Mouse (Mus musculus) heart, postnatal 36 days (tissue): ENCODE data around the gene Gcm1. TPM values are rescaled to one million over a fixed set of nuclear protein-coding genes. Genes with fewer than 3 reads are reported as not detected.

Experiments
- DNase-seq, 2 experiments: peaks; one replicate each; pipeline ENCODE4 v3.0.0; 2021 to 2022
- intact Hi-C: fragments of 180-260 bp; cut with DNase I; formaldehyde crosslinking; loops from one replicate; pipeline ENCODE4 v1.15.1; 2025
- total RNA-seq, 2 experiments: library from RNA; stranded (reverse); gene quantifications; 2 replicates each; pipeline ENCODE4 v1.2.3; 2021

Gene Gcm1
- not detected for total RNA-seq

GRCm38 (mm10) chr9:78051677-78052076 is at the start of gene Gcm1:
Gene Gcm1, plus strand, starts transcription at chr9:78051924.
- intact Hi-C loops = no loop called here
- no peak for DNase-seq

DNA sequence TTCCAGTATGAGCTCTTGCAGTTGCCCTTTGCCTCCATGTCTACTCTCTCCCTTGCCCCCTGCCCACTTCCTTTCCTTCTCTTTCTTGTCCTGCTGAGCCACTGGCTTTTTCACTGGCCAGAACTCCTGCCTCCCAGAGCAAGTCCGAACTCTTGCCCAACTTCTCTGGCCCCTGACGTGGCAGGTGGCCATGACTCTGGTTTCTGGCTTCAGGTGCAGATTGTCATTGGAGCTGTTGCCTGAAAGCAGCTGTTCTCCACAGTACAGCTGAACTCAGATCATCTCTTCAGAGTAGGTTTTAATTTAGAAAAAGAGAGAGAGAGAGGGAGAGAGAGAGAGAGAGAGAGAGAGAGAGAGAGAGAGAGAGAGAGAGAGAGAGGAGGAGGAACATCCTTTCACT is 48.4 kb upstream of the Gcm1 start:
- intact Hi-C loops = no loop called here
- no peak for DNase-seq

DNA sequence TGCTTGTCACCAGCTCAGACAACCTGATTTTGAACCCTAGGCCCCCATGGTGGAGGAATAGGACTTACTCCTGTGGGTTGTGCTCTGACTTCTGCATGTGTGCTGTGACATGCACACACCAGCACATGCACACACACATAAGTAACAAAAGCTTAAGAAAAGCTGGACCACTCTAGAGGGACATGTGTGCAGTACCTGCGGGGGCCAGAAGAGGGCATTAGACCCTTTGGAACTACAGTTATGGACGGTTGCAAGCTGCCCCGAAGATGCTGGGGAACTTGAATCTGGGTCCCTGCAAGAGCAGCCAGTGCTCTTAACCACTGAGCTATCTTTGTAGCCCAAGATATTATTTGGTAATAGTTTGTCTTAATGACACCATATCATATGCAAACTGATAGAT is 46.2 kb upstream of the Gcm1 start:
- intact Hi-C loops = no loop called here
- peak in 1 of 2 experiments; percentile 39 for DNase-seq

- intact Hi-C loops = loop anchor here (1.0 to 2.0 kb wide), 4 partner anchors 18 to 204 kb away; no protein-coding TSS in a partner anchor
- peak; percentile 87 to 90 for DNase-seq
Observed at GRCm38 (mm10) chr9:78006209-78007001, 45.3 kb upstream of the Gcm1 start.

DNA sequence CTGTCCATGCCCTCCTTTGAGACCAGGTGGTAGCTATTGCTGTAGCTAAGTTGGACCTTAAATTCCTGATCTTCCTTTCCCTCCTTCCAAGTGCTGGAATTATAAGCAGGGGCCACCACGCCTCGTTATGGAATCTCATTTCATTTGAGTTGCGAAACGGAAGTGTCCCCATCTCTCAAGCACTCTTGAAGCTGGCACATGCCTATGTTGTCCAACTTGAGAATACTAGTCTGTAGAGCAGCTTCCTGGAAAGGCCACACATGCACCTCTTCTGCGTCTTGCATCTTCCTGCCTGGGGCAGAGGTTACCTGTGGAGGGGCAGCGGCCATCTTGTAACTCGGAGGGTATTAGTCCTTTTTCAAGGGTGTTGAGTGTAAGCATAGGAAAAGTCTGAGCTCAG is 42.3 kb upstream of the Gcm1 start:
- no peak for DNase-seq
- intact Hi-C loops = no loop called here

- intact Hi-C loops = no loop called here
- DNase-seq = no peak
Observed at GRCm38 (mm10) chr9:78010187-78010586, 41.5 kb upstream of the Gcm1 start.

- intact Hi-C loops = no loop called here
- no peak for DNase-seq
Observed at GRCm38 (mm10) chr9:78010707-78011106, 41.0 kb upstream of the Gcm1 start.

- intact Hi-C loops = no loop called here
- DNase-seq = no peak
Observed at GRCm38 (mm10) chr9:78012066-78012465, 39.7 kb upstream of the Gcm1 start.

GRCm38 (mm10) chr9:78012681-78013080 is 39.0 kb upstream of the Gcm1 start:
- no peak for DNase-seq
- intact Hi-C loops = no loop called here

- DNase-seq = no peak
- intact Hi-C loops = no loop called here
Observed at GRCm38 (mm10) chr9:78013813-78014212, 37.9 kb upstream of the Gcm1 start.

- intact Hi-C loops = no loop called here
- no peak for DNase-seq
Observed at GRCm38 (mm10) chr9:78015816-78016215, 35.9 kb upstream of the Gcm1 start.

- DNase-seq = peak in 1 of 2 experiments; percentile 6
Observed at GRCm38 (mm10) chr9:78016288-78016687, 35.4 kb upstream of the Gcm1 start.

DNA sequence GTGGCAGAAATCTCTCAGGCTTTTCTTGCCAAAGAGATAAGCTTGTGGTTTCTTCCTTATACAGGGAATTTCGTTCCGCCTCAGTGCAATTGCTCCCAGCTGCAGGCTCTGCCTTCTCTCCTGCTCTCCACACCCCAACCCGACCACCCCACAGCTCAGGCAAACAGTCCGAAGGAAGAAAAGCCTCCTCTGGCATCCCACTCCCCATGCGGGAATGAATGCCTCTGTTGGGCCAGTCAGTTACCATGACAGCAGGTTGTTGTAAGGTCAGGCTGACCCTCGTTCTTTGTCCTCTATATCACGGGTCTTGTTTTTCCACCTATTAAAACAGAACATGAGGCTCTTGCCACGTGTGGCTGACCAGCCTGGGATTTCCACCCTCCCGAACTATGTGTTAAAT is 30.5 kb upstream of the Gcm1 start:
- no peak for DNase-seq
- intact Hi-C loops = no loop called here

More at GRCm38 (mm10) chr9:78016288-78016687, 35.4 kb upstream of the Gcm1 start:
- intact Hi-C loops = no loop called here

DNA sequence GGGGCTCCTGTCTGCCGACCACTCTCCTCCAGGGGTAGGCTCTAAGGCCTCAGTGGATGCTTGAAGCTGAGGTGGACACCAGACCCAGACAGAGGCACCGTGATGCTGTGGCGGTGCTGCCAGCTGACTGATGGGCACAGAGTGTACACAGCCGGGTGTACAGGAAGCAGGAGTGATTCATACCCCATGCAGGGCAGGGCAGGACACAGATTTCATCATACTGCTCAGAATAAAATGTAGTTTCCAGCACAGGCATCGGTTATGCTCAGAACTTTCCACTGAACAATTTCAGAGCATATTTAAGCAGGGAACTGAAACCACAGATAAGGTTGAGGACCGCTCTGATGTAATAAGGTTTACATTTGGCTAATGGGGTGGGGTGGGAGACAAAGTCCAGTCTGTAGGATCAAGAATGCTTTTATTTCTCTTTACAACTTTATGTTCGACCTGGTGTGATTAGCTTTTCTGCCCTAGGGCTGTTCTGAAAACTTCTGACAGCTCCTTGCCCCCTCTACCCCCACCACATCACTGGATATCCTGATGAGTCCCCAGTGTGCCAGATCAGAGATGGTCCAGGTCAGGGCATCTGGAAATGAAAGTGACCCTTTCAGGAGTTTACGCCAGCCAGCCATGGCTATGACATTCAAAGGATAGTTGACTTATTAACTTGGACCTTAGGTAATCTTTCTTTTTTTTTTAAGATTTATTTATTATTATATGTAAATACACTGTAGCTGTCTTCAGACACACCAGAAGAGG is 29.4 kb upstream of the Gcm1 start:
- intact Hi-C loops = no loop called here
- DNase-seq = peak in 1 of 2 experiments; percentile 35

- peak; percentile 43 to 67 for DNase-seq
- intact Hi-C loops = loop anchor here (1.0 to 5.0 kb wide), 3 partner anchors 18 to 368 kb away; no protein-coding TSS in a partner anchor
Observed at GRCm38 (mm10) chr9:78024823-78025222, 26.9 kb upstream of the Gcm1 start.

- DNase-seq = no peak
- intact Hi-C loops = loop anchor here (5.0 kb wide), 1 partner anchor 370 kb away; no protein-coding TSS in a partner anchor
Observed at GRCm38 (mm10) chr9:78027099-78027498, 24.6 kb upstream of the Gcm1 start.

GRCm38 (mm10) chr9:78030835-78031456 is 20.8 kb upstream of the Gcm1 start:
- intact Hi-C loops = no loop called here
- DNase-seq = no peak

GRCm38 (mm10) chr9:78032930-78033329 is 18.8 kb upstream of the Gcm1 start:
- no peak for DNase-seq
- intact Hi-C loops = no loop called here

DNA sequence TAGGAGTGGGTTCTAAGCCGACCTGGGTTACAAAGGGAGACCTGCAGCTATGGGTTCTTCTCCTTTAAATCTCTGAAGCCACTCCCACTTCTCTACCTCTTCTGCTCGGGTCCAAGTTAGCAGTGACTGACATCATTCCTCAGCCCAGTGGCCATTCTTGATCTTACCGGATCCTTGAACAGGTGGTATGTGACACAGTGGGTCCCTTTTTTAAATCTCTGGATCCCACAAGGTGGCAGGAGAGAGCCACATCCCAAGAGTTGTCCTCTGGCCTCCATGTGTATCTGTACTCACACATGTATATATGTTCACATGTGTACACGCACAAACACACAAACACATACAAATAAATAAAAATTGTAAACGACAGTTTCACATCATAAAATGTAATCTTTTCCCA is 16.4 kb upstream of the Gcm1 start:
- no peak for DNase-seq
- intact Hi-C loops = loop anchor here (5.0 kb wide), 1 partner anchor 438 kb away; no protein-coding TSS in a partner anchor

GRCm38 (mm10) chr9:78035831-78036230 is 15.9 kb upstream of the Gcm1 start:
- DNase-seq = no peak
- intact Hi-C loops = loop anchor here (5.0 kb wide), 1 partner anchor 439 kb away; no protein-coding TSS in a partner anchor
